Mouse (Mus musculus) natural killer cell, adult 2 months (primary cell): ENCODE measurements around the gene Rrp15.

ENCODE experiments used
- DNase-seq, 2 experiments: peaks; one replicate each; pipeline ENCODE4 v3.0.0; 2022; ENCODE audit warnings: low spot score in 2 of 2

Rrp15 gene

GRCm38 (mm10) chr1:186673166-186673565, 76.0 kb downstream of the Rrp15 start:
- no peak for DNase-seq
